Mouse (Mus musculus) ES-E14 (cell line): ENCODE measurements around the gene 0610010F05Rik. TPM values are rescaled to one million over a fixed set of nuclear protein-coding genes. Genes with fewer than 3 reads are reported as not detected.

Experiments
- DNase-seq: peaks from one replicate; pipeline ENCODE4 v3.0.0-alpha.2; 2013; ENCODE audit warnings: low read depth, low spot score
- H3K27ac ChIP-seq: 2 replicates; pipeline ENCODE4 v1.5.1; 2012; ENCODE audit warnings: low read depth, mild to moderate bottlenecking, low read length, moderate library complexity, mixed read lengths; ENCODE audit not compliant: poor library complexity, insufficient read depth, severe bottlenecking
- H3K36me3 ChIP-seq: 2 replicates; pipeline ENCODE4 v1.6.1; 2012; ENCODE audit warnings: mild to moderate bottlenecking, low read length, moderate library complexity, mixed read lengths; ENCODE audit not compliant: control insufficient read depth, poor library complexity, insufficient read depth, severe bottlenecking
- H3K4me1 ChIP-seq, 2 experiments: fragments of 150-350 bp in 1 of 2; sonication (generic) in 1 of 2; 2 replicates each; pipeline ENCODE4 v1.6.1; 2012; ENCODE audit warnings: low read length in 2 of 2, mild to moderate bottlenecking in 1 of 2, mixed read lengths in 1 of 2; ENCODE audit not compliant: control insufficient read depth in 2 of 2, insufficient read depth in 2 of 2, poor library complexity in 1 of 2
- H3K4me3 ChIP-seq, 2 experiments: fragments of 150-350 bp in 1 of 2; sonication (generic) in 1 of 2; 2 replicates each; pipeline ENCODE4 v1.5.1; 2012; ENCODE audit warnings: low read length in 2 of 2, low read depth in 1 of 2, mild to moderate bottlenecking in 1 of 2, mixed read lengths in 1 of 2; ENCODE audit not compliant: insufficient read depth in 1 of 2, poor library complexity in 1 of 2, severe bottlenecking in 1 of 2
- H3K9ac ChIP-seq: 2 replicates; pipeline ENCODE4 v1.6.1; 2012; ENCODE audit warnings: low read depth, mild to moderate bottlenecking, low read length, mixed read lengths; ENCODE audit not compliant: poor library complexity, insufficient read depth, severe bottlenecking
- H3K9me3 ChIP-seq: fragments of 150-350 bp; sonication (generic); 2 replicates; pipeline ENCODE4 v1.6.1; 2012; ENCODE audit warnings: low read depth, mild to moderate bottlenecking, low read length; ENCODE audit not compliant: control insufficient read depth, insufficient read depth
- CHD2 ChIP-seq: IDR thresholded peaks from 2 replicates; pipeline ENCODE4 v1.6.1; 2014; ENCODE audit warnings: mild to moderate bottlenecking, low read depth, low read length, inconsistent platforms
- HCFC1 ChIP-seq: IDR thresholded peaks from 2 replicates; pipeline ENCODE4 v1.6.1; 2012; ENCODE audit warnings: low read length, inconsistent platforms, borderline replicate concordance; ENCODE audit not compliant: insufficient read depth
- MAFK ChIP-seq: IDR thresholded peaks from 2 replicates; pipeline ENCODE4 v1.6.1; 2014; ENCODE audit warnings: mild to moderate bottlenecking, low read depth, low read length, inconsistent platforms; ENCODE audit not compliant: insufficient read depth
- ZC3H11A ChIP-seq: IDR thresholded peaks from 2 replicates; pipeline ENCODE4 v1.6.1; 2012; ENCODE audit warnings: low read depth, mild to moderate bottlenecking, inconsistent platforms, low read length, borderline replicate concordance
- ZNF384 ChIP-seq: IDR thresholded peaks from 2 replicates; pipeline ENCODE4 v1.6.1; 2012; ENCODE audit warnings: low read depth, low read length, inconsistent platforms
- in situ Hi-C, 2 experiments: fragments of 600-800 bp; cut with MboI; formaldehyde crosslinking; loops; one replicate each; pipeline ENCODE4 v1.15.1; 2025; ENCODE audit warnings: low sequenced_read_pairs in 2 of 2, inconsistent platforms in 1 of 2; ENCODE audit not compliant: unreplicated experiment in 2 of 2
- total RNA-seq: library from RNA; depleted of rRNA; stranded (reverse); fragments of 300-350 nt; gene quantifications from 2 replicates; pipeline ENCODE4 v1.2.3, GENCODE M21; 2012

Gene 0610010F05Rik
- total RNA-seq, 1 experiment: 8.5 TPM

- H3K36me3 ChIP-seq: peaks cover 2% of the 10 kb centered on the region
- no peak overlapping the region for H3K9ac ChIP-seq
- H3K4me3 ChIP-seq: peak overlapping the region in 1 of 2 experiments; percentile 16; a peak in 1 of 4 replicates
- in situ Hi-C loops: no loop called here
- H3K9me3 ChIP-seq: no peaks in the 10 kb centered on the region
- TF ChIP-seq ZNF384 (no peak), CHD2 (no peak), MAFK (no peak), ZC3H11A (no peak), HCFC1 (no peak)
- no peak for DNase-seq
- peaks cover 3 to 8% of the 10 kb centered on the region in 2 experiments; a peak in 3 of 4 replicates for H3K4me1 ChIP-seq
- peak overlapping the region; percentile 76; the same call in 1 of the 2 replicates for H3K27ac ChIP-seq
These were observed 20.2 kb upstream of the 0610010F05Rik start for GRCm38 (mm10) chr11:23653666-23654065.

GRCm38 (mm10) chr11:23647835-23648234 is 14.4 kb upstream of the 0610010F05Rik start:
- Histone ChIP-seq H3K9me3 (no peaks in the 10 kb centered on the region), H3K27ac (no peak overlapping the region), H3K9ac (no peak overlapping the region), H3K4me1 (peaks cover 0 to 3% of the 10 kb centered on the region in 2 experiments; a peak in 1 of 4 replicates), H3K4me3 (no peak overlapping the region), H3K36me3 (peaks cover 5% of the 10 kb centered on the region; the same call in 1 of the 2 replicates)
- no peak for DNase-seq
- no peak for TF ChIP-seq HCFC1
- TF ChIP-seq ZC3H11A: no peak
- no peak for TF ChIP-seq CHD2
- TF ChIP-seq ZNF384: no peak
- TF ChIP-seq MAFK: no peak
- in situ Hi-C loops: no loop called here

GRCm38 (mm10) chr11:23647431-23647830 is 14.0 kb upstream of the 0610010F05Rik start:
- DNase-seq: no peak
- H3K9me3 ChIP-seq: no peaks in the 10 kb centered on the region
- peak; percentile 97 for TF ChIP-seq MAFK
- TF ChIP-seq ZC3H11A: no peak
- H3K27ac ChIP-seq: no peak overlapping the region
- no peak overlapping the region for H3K9ac ChIP-seq
- H3K4me1 ChIP-seq: no peaks in the 10 kb centered on the region; a peak in 1 of 4 replicates
- peaks cover 5% of the 10 kb centered on the region; the same call in 1 of the 2 replicates for H3K36me3 ChIP-seq
- no peak overlapping the region for H3K4me3 ChIP-seq
- in situ Hi-C loops: no loop called here

- H3K4me3 ChIP-seq: no peak overlapping the region
- H3K9me3 ChIP-seq: no peaks in the 10 kb centered on the region
- H3K4me1 ChIP-seq: no peaks in the 10 kb centered on the region
- TF ChIP-seq CHD2 (no peak), HCFC1 (no peak), MAFK (no peak), ZNF384 (no peak), ZC3H11A (no peak)
- in situ Hi-C loops: no loop called here
- DNase-seq: no peak
- H3K36me3 ChIP-seq: no peaks in the 10 kb centered on the region; the same call in 1 of the 2 replicates
- no peak overlapping the region for H3K9ac ChIP-seq
- H3K27ac ChIP-seq: no peak overlapping the region
These were observed 1.1 kb upstream of the 0610010F05Rik start for GRCm38 (mm10) chr11:23634573-23634972.

- no peaks in the 10 kb centered on the region; the same call in 1 of the 2 replicates for H3K36me3 ChIP-seq
- no peak overlapping the region for H3K27ac ChIP-seq
- H3K9ac ChIP-seq: no peak overlapping the region
- no peak for TF ChIP-seq CHD2
- no peak for TF ChIP-seq ZNF384
- TF ChIP-seq HCFC1: no peak
- TF ChIP-seq MAFK: no peak
- TF ChIP-seq ZC3H11A: no peak
- DNase-seq: no peak
- H3K9me3 ChIP-seq: no peaks in the 10 kb centered on the region
- H3K4me3 ChIP-seq: peak overlapping the region in 1 of 2 experiments; percentile 67; a peak in 2 of 4 replicates
- H3K4me1 ChIP-seq: no peaks in the 10 kb centered on the region
- in situ Hi-C loops: no loop called here
These were observed 408 bp upstream of the 0610010F05Rik start for GRCm38 (mm10) chr11:23633879-23634215.
